Mouse (Mus musculus) stomach, embryonic 14.5 days (tissue): ENCODE results near the gene Rims1. TPM values are rescaled to one million over a fixed set of nuclear protein-coding genes. Genes with fewer than 3 reads are reported as not detected.
A peak's percentile ranks its signal among the peaks of the same experiment; 100 is the strongest.

ENCODE experiments used
- ATAC-seq: fragments of 200-750 bp; cut with Nextera tagmentation; 2 replicates; pipeline ENCODE4 v1.8.0; 2017; ENCODE audit warnings: low read depth, moderate TSS enrichment; ENCODE audit not compliant: insufficient number of reproducible peaks, insufficient read depth, low FRiP score
- H3K27ac ChIP-seq: fragments of 300-500 bp; sonication (generic); 2 replicates; pipeline ENCODE4 v1.5.1; 2014; ENCODE audit warnings: mild to moderate bottlenecking, low read length, moderate library complexity, mixed read lengths
- H3K27me3 ChIP-seq: fragments of 300-500 bp; sonication (generic); 2 replicates; pipeline ENCODE4 v1.6.1; 2014; ENCODE audit warnings: low read length, control low read depth, mixed read lengths; ENCODE audit not compliant: control insufficient read depth, insufficient read depth
- H3K36me3 ChIP-seq: fragments of 300-500 bp; sonication (generic); 2 replicates; pipeline ENCODE4 v1.6.1; 2014; ENCODE audit warnings: mild to moderate bottlenecking, control low read depth, low read length, moderate library complexity, mixed read lengths; ENCODE audit not compliant: control insufficient read depth, insufficient read depth
- H3K4me1 ChIP-seq: fragments of 300-500 bp; sonication (generic); 2 replicates; pipeline ENCODE4 v1.6.1; 2014; ENCODE audit warnings: low read length, control low read depth, mixed read lengths; ENCODE audit not compliant: control insufficient read depth, insufficient read depth
- H3K4me2 ChIP-seq: fragments of 300-500 bp; sonication (generic); replicated peaks from 2 replicates; pipeline ENCODE4 v1.6.1; 2014; ENCODE audit warnings: low read depth, low read length, control low read depth
- H3K4me3 ChIP-seq: fragments of 300-500 bp; sonication (generic); 2 replicates; pipeline ENCODE4 v1.5.1; 2014; ENCODE audit warnings: low read depth, low read length, control low read depth
- H3K9ac ChIP-seq: fragments of 300-500 bp; sonication (generic); replicated peaks from 2 replicates; pipeline ENCODE4 v1.6.1; 2014; ENCODE audit warnings: low read depth, mild to moderate bottlenecking, control low read depth, low read length, moderate library complexity, mixed read lengths
- H3K9me3 ChIP-seq: fragments of 300-500 bp; sonication (generic); 2 replicates; pipeline ENCODE4 v1.6.1; 2016; ENCODE audit warnings: low read depth, low read length, control low read depth; ENCODE audit not compliant: control insufficient read depth
- WGBS: fragments of 180-500 bp; shearing (Covaris S2); extraction: QIAGEN DNeasy Blood & Tissue Kit; methylation state at CpG from one replicate; pipeline ENCODE4 v1.1.7; 2014; 5-methylcytosine and 5-hydroxymethylcytosine counted together
- polyA plus RNA-seq: library from polyadenylated mRNA; unstranded; fragments of >200 nt; fragmentation: Nextera tagmentation; extraction: Ambion mirVana; gene quantifications from 2 replicates; pipeline ENCODE4 v1.2.1, GENCODE M21; 2014

The Rims1 gene
- polyA plus RNA-seq = 9.2 and 9.3 TPM in 2 replicates

DNA sequence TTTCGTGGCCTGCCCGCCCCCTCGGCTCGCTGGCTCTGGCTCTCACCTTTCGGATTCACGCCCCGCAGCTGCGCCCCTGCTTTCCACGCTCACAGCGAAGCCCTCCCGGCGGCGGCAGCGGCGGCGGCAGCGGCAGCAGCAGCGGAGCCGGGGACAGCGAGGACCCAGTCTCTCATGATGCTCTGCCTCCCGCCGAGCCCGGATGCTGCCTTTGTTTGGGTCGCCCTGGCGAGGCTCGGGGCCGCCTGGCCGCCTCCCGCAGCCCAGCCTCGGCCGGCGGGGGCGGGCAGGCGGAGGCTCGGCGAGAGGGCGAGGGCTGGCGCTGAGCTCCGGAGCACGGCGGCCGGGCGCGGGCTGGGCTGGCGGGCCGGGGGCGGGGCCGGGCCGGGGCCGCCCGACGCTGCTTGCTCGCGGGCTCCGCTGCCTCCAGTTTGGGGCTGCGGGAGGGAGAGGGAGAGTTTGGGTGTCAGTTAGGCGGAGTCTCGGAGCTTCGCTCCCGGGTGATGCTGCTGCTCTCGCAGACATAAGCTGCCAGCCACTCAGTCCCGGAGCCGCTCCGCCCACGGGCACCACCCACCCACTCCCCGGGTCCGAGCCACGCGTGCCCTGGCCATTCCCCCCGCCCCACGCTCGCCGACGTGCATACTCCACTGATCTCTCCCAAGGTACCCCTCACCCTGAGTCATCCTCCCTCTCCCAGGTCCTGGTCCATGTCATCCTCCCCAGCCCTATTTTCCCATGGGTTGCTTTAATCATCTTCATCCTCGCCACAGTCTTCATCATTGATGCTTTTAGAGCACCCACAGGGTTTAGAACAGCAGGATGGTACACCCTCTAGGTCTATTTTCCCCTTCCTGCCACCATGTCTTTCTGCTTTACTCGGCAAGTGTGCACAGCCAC is at the start of gene Rims1:
TSS of gene Rims1 (minus strand) at position 269 of the 900 bp plus-strand sequence.
- Histone ChIP-seq H3K27me3 (no peaks in the 10 kb centered on the region), H3K4me1 (no peaks in the 10 kb centered on the region), H3K4me3 (peak within 1 kb of the TSS; percentile 40), H3K27ac (no peak within 1 kb of the TSS), H3K9me3 (no peaks in the 10 kb centered on the region), H3K36me3 (no peaks in the 10 kb centered on the region), H3K9ac (peak within 1 kb of the TSS; percentile 39), H3K4me2 (peak within 1 kb of the TSS; percentile 88)
- peak; percentile 88 for ATAC-seq
- WGBS = 2% methylated on average over 71 of the region's 76 CpGs

DNA sequence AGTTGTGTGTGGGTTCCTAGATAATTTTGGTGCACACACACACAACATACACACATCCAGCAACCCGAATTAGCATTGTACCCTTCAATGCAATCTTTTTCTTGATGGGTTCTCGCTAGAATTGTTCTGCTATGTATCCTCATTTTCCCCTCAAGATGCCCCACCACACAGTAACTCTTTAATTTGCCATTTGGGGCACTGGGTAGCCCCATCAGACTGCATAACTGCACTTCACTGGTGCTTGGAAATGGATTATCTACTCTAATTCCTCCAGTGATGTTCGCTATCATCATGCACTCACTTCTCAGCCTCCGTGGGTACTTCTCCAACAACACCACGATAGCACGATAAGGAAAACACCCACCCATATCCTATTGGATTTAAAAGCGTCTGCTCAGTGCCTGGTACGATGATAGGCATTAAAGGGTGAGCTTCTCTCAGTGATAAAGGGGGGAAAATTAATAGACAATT is 867 bp upstream of the Rims1 start:
- H3K36me3 ChIP-seq = no peaks in the 10 kb centered on the region
- H3K4me3 ChIP-seq = peak overlapping the region; percentile 40
- H3K27ac ChIP-seq = no peak overlapping the region
- WGBS = 25% methylated on average over 8 of the region's 8 CpGs
- H3K4me1 ChIP-seq = no peaks in the 10 kb centered on the region
- no peaks in the 10 kb centered on the region for H3K9me3 ChIP-seq
- no peak overlapping the region for H3K9ac ChIP-seq
- no peak for ATAC-seq
- H3K27me3 ChIP-seq = no peaks in the 10 kb centered on the region
- H3K4me2 ChIP-seq = peak overlapping the region; percentile 88

DNA sequence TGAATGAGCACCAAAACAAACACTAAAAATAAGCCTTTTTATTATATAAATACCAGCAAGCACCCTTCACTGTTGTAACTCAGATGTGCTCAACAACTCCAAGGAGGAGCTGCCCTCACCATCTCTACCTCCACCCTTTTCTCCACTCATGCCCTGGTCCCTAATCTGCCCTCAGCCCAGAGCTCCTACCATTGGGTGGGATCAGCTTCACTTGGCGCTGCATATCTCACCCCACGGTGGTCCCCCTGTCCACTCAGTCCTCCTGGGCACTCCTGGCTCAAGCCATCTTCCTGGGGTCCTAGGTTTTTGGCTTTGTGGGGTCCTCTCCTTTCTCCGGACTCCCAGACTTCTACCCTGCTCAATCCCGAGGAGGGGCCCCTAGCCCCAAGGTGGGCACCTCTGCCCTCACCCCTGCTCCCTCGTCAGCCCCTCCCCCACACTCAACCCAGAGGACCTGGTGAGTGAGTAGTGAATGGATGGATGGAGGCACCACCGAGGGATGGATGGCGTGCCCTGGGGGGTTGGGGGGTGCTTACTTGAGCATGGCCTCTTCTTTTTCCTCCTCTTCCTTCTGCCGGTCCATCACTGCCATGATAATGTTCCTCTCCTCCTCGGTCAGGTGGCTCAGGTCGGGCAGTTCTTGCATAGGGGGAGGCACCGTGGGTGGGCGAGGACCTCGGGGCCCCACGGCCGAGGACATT is 619 bp downstream of the Rims1 start:
- Histone ChIP-seq H3K27ac (no peak overlapping the region), H3K9ac (peak overlapping the region; percentile 39; the same call in 1 of the 2 replicates), H3K36me3 (no peaks in the 10 kb centered on the region), H3K9me3 (no peaks in the 10 kb centered on the region), H3K4me1 (no peaks in the 10 kb centered on the region), H3K4me3 (peak overlapping the region; percentile 40), H3K27me3 (no peaks in the 10 kb centered on the region), H3K4me2 (peak overlapping the region; percentile 88)
- ATAC-seq = peak; percentile 30
- 5% methylated on average over 15 of the region's 15 CpGs for WGBS

DNA sequence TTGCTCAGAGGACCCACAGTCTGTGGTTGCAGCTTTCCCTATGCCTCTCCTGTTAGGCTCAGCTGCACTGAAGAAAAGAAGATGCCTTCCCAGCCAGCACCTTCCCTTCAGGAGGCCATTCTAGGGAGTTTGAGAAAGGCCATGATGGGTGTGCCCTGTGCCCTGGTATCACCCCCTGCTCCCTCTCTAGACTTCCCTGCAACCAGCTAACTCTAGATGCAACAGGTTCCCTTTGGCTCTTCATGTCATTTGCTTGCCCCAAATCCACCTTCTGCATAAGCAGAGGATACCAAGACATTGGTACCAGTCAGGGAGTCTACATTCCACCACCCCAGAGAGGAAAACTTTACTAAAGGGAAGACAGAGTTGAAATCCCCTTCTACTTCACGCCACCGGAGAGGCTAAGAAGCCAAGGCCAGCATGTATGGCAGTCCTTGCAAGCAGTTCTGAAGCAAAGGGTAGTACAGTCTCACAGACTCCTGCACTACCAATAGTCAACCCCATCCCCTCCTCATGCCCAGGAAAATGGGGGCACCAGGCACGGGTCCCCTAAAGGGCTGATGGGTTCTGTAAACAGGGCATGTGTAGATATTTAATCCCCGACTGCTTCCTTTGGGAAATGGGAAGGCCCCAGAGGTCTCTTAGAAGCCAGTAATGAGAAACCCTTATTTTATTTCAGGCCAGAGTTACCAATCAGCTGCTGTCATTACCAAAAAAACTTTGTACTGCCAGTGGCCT is 1.5 kb downstream of the Rims1 start:
- WGBS = 83% methylated on average over 4 of the region's 4 CpGs
- H3K9ac ChIP-seq = no peak overlapping the region
- H3K4me2 ChIP-seq = no peak overlapping the region
- H3K36me3 ChIP-seq = no peaks in the 10 kb centered on the region
- no peak overlapping the region for H3K4me3 ChIP-seq
- no peaks in the 10 kb centered on the region for H3K4me1 ChIP-seq
- no peaks in the 10 kb centered on the region for H3K27me3 ChIP-seq
- ATAC-seq = no peak
- H3K9me3 ChIP-seq = no peaks in the 10 kb centered on the region
- H3K27ac ChIP-seq = no peak overlapping the region

DNA sequence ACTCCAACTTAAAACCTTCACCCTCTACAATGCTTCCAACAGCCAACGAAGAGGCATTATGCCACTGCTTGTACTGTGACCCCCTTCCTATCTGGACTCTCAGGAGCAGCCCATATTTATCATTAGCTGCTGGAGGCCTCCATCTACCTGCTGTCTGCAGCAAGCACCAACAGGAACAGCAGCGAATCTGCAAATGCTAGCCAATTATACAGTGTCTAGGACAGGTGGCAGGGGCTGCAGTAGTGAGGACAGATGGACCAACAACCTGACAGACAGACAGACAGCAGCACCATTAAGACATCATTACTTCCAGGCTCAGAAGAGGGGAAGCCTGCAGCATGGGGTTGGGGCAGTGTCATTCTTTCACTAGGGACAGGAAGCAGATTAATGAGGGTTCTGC is 2.3 kb downstream of the Rims1 start:
- Histone ChIP-seq H3K9ac (no peak overlapping the region), H3K4me3 (no peak overlapping the region), H3K27me3 (no peaks in the 10 kb centered on the region), H3K4me1 (no peaks in the 10 kb centered on the region), H3K27ac (no peak overlapping the region), H3K4me2 (no peak overlapping the region), H3K9me3 (no peaks in the 10 kb centered on the region), H3K36me3 (no peaks in the 10 kb centered on the region)
- no peak for ATAC-seq
- 67% methylated on average over 2 of the region's 2 CpGs for WGBS

DNA sequence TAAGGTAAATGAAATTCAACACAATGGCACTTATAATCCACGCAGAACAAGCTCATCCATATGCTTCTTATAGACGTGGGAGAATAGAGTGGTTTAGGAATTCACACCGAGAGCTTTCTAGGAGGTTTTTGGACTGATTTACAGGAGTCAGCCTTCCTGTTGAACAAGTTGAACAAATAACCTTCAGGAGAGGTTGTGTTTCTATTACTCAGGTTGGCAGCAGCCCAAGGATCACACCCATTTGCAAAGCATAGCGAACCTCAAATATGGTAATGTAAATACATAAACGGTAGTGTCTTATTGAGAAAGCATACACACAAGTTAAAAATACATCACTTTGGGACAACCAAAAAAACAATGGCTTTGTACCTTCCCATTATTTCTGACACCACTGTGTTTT is 5.5 kb downstream of the Rims1 start:
- no peak overlapping the region for H3K4me2 ChIP-seq
- no peaks in the 10 kb centered on the region for H3K36me3 ChIP-seq
- H3K4me3 ChIP-seq = no peak overlapping the region
- WGBS = 63% methylated on average over 5 of the region's 5 CpGs
- no peaks in the 10 kb centered on the region for H3K9me3 ChIP-seq
- H3K4me1 ChIP-seq = no peaks in the 10 kb centered on the region
- no peak overlapping the region for H3K9ac ChIP-seq
- H3K27ac ChIP-seq = no peak overlapping the region
- no peak for ATAC-seq
- no peaks in the 10 kb centered on the region for H3K27me3 ChIP-seq

DNA sequence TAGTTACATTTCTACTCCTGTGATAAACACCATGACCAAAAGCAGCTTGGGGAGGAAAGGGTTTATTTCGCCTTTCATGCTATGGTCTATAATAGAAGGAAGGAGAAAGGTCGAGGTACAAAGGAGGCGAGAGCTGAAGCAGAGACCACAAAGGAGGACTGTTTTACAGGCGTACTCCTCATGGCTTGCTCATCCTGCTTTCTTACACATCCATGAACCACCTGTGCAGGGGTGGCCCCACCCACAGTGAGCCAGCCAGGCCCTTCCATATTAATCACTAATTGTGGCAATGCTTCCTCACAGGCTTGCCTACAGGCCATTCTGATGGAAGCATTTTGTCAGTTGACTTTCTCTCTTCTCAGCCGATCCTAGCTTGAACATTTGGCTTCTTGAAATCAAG is 8.7 kb downstream of the Rims1 start:
- 70% methylated on average over 5 of the region's 5 CpGs for WGBS

DNA sequence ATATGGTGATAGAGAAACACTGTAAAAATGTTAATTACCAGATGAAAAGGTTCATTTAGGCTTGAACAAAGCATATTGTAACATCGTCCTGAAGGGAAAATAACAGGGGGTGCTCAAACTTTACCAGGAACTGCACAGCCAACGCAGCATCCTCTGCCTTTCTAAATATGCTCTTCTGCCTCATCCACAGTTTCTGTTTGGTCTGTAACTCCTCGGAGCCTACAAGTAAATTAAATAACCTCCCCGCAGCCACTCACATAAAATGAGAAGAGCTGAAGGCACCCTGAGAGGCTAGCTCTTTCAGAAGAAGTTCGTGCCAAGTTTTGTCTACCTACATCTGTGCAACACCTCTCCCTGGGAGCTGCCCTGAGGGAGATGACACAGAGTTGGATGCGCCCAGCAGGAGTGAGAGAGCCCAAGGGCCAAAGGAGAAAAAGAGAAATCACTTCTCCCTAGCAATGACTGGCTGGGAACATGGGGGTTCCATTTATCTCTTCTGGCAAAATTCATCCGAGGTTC is 16.3 kb downstream of the Rims1 start:
- H3K9me3 ChIP-seq = no peaks in the 10 kb centered on the region
- no peak overlapping the region for H3K9ac ChIP-seq
- no peak overlapping the region for H3K4me2 ChIP-seq
- no peak for ATAC-seq
- H3K36me3 ChIP-seq = no peaks in the 10 kb centered on the region
- H3K27me3 ChIP-seq = no peaks in the 10 kb centered on the region
- no peak overlapping the region for H3K27ac ChIP-seq
- no peaks in the 10 kb centered on the region for H3K4me1 ChIP-seq
- H3K4me3 ChIP-seq = no peak overlapping the region
- 44% methylated on average over 7 of the region's 7 CpGs for WGBS

More for the DNA sequence above, 8.7 kb downstream of the Rims1 start:
- Histone ChIP-seq H3K4me3 (no peak overlapping the region), H3K9ac (no peak overlapping the region), H3K27me3 (no peaks in the 10 kb centered on the region), H3K36me3 (no peaks in the 10 kb centered on the region), H3K4me1 (no peaks in the 10 kb centered on the region), H3K4me2 (no peak overlapping the region), H3K9me3 (no peaks in the 10 kb centered on the region), H3K27ac (no peak overlapping the region)
- ATAC-seq = no peak
